Mouse (Mus musculus): ENCODE measurements around the gene Hcls1. TPM values are rescaled to one million over a fixed set of nuclear protein-coding genes. Genes with fewer than 3 reads are reported as not detected.

The Hcls1 gene
- 2.3 and 3.3 TPM in 2 replicates for polyA plus RNA-seq (2012; rRNA removed)

GRCm38 (mm10) chr16:36934841-36935620 is at the start of gene Hcls1:
TSS of gene Hcls1 (plus strand) at chr16:36934983.
- H3K27ac ChIP-seq (ENCODE audit: insufficient read depth, low read length) = no peak within 1 kb of the TSS
- TF ChIP-seq POLR2A (IDR thresholded peaks at IDR 0.05; ENCODE audit: borderline replicate concordance, insufficient read depth, low read length) (no peak), CTCF (IDR thresholded peaks at IDR 0.05; ENCODE audit: borderline replicate concordance, insufficient read depth, low read depth, low read length) (no peak)
- 82% methylated on average over 7 of the region's 7 CpGs for WGBS

GRCm38 (mm10) chr16:36885912-36886311 is 48.9 kb upstream of the Hcls1 start:
- TF ChIP-seq CTCF (IDR thresholded peaks at IDR 0.05; ENCODE audit: borderline replicate concordance, insufficient read depth, low read depth, low read length) = no peak
- TF ChIP-seq POLR2A (IDR thresholded peaks at IDR 0.05; ENCODE audit: borderline replicate concordance, insufficient read depth, low read length) = no peak
- no peak overlapping the region for H3K27ac ChIP-seq (ENCODE audit: insufficient read depth, low read length)
- DNase-seq = no peak
- H3K4me1 ChIP-seq (ENCODE audit: control insufficient read depth, insufficient read depth, low read length) = peaks cover 9% of the 10 kb centered on the region
- H3K4me3 ChIP-seq (replicated peaks; ENCODE audit: insufficient read depth, low read depth, low read length) = no peak overlapping the region
- WGBS = 94% methylated on average over 11 of the region's 11 CpGs
- H3K27me3 ChIP-seq (ENCODE audit: control insufficient read depth, insufficient read depth, low read length) = no peaks in the 10 kb centered on the region

More at GRCm38 (mm10) chr16:36934841-36935620, at the start of gene Hcls1:
- H3K4me3 ChIP-seq (replicated peaks; ENCODE audit: insufficient read depth, low read depth, low read length) = no peak within 1 kb of the TSS
- H3K27me3 ChIP-seq (ENCODE audit: control insufficient read depth, insufficient read depth, low read length) = no peaks in the 10 kb centered on the region
- DNase-seq = no peak
- H3K4me1 ChIP-seq (ENCODE audit: control insufficient read depth, insufficient read depth, low read length) = no peaks in the 10 kb centered on the region

- Histone ChIP-seq H3K27ac (ENCODE audit: insufficient read depth, low read length) (no peak overlapping the region), H3K4me3 (replicated peaks; ENCODE audit: insufficient read depth, low read depth, low read length) (no peak overlapping the region), H3K27me3 (ENCODE audit: control insufficient read depth, insufficient read depth, low read length) (no peaks in the 10 kb centered on the region), H3K4me1 (ENCODE audit: control insufficient read depth, insufficient read depth, low read length) (peaks cover 9% of the 10 kb centered on the region)
- no peak for TF ChIP-seq POLR2A (IDR thresholded peaks at IDR 0.05; ENCODE audit: borderline replicate concordance, insufficient read depth, low read length)
- no peak for TF ChIP-seq CTCF (IDR thresholded peaks at IDR 0.05; ENCODE audit: borderline replicate concordance, insufficient read depth, low read depth, low read length)
- DNase-seq = no peak
- WGBS = 36% methylated on average over 5 of the region's 5 CpGs
These were observed 47.2 kb upstream of the Hcls1 start for GRCm38 (mm10) chr16:36887546-36887945.

- no peak for DNase-seq
- Histone ChIP-seq H3K4me1 (ENCODE audit: control insufficient read depth, insufficient read depth, low read length) (peaks cover 2% of the 10 kb centered on the region; the same call in 1 of the 2 replicates), H3K4me3 (replicated peaks; ENCODE audit: insufficient read depth, low read depth, low read length) (no peak overlapping the region), H3K27me3 (ENCODE audit: control insufficient read depth, insufficient read depth, low read length) (no peaks in the 10 kb centered on the region), H3K27ac (ENCODE audit: insufficient read depth, low read length) (no peak overlapping the region)
- 96% methylated on average over 3 of the region's 3 CpGs for WGBS
- TF ChIP-seq POLR2A (IDR thresholded peaks at IDR 0.05; ENCODE audit: borderline replicate concordance, insufficient read depth, low read length) (no peak), CTCF (IDR thresholded peaks at IDR 0.05; ENCODE audit: borderline replicate concordance, insufficient read depth, low read depth, low read length) (no peak)
These were observed 44.2 kb upstream of the Hcls1 start for GRCm38 (mm10) chr16:36890559-36890958.

GRCm38 (mm10) chr16:36891415-36891814 is 43.4 kb upstream of the Hcls1 start:
- H3K27ac ChIP-seq (ENCODE audit: insufficient read depth, low read length) = no peak overlapping the region
- no peak for TF ChIP-seq CTCF (IDR thresholded peaks at IDR 0.05; ENCODE audit: borderline replicate concordance, insufficient read depth, low read depth, low read length)
- TF ChIP-seq POLR2A (IDR thresholded peaks at IDR 0.05; ENCODE audit: borderline replicate concordance, insufficient read depth, low read length) = no peak
- no peak overlapping the region for H3K4me3 ChIP-seq (replicated peaks; ENCODE audit: insufficient read depth, low read depth, low read length)
- DNase-seq = no peak
- H3K27me3 ChIP-seq (ENCODE audit: control insufficient read depth, insufficient read depth, low read length) = no peaks in the 10 kb centered on the region
- H3K4me1 ChIP-seq (ENCODE audit: control insufficient read depth, insufficient read depth, low read length) = peaks cover 2% of the 10 kb centered on the region; the same call in 1 of the 2 replicates
- WGBS = 96% methylated on average over 4 of the region's 4 CpGs

- 91% methylated on average over 10 of the region's 10 CpGs for WGBS
- H3K27ac ChIP-seq (ENCODE audit: insufficient read depth, low read length) = no peak overlapping the region
- TF ChIP-seq POLR2A (IDR thresholded peaks at IDR 0.05; ENCODE audit: borderline replicate concordance, insufficient read depth, low read length) (no peak), CTCF (IDR thresholded peaks at IDR 0.05; ENCODE audit: borderline replicate concordance, insufficient read depth, low read depth, low read length) (no peak)
- H3K4me3 ChIP-seq (replicated peaks; ENCODE audit: insufficient read depth, low read depth, low read length) = no peak overlapping the region
- H3K4me1 ChIP-seq (ENCODE audit: control insufficient read depth, insufficient read depth, low read length) = no peaks in the 10 kb centered on the region
- H3K27me3 ChIP-seq (ENCODE audit: control insufficient read depth, insufficient read depth, low read length) = no peaks in the 10 kb centered on the region
- DNase-seq = no peak
These were observed 41.5 kb upstream of the Hcls1 start for GRCm38 (mm10) chr16:36893317-36893716.

GRCm38 (mm10) chr16:36896712-36897111 is 38.1 kb upstream of the Hcls1 start:
- TF ChIP-seq CTCF (IDR thresholded peaks at IDR 0.05; ENCODE audit: borderline replicate concordance, insufficient read depth, low read depth, low read length) = no peak
- TF ChIP-seq POLR2A (IDR thresholded peaks at IDR 0.05; ENCODE audit: borderline replicate concordance, insufficient read depth, low read length) = no peak
- H3K4me3 ChIP-seq (replicated peaks; ENCODE audit: insufficient read depth, low read depth, low read length) = no peak overlapping the region
- no peak for DNase-seq
- no peak overlapping the region for H3K27ac ChIP-seq (ENCODE audit: insufficient read depth, low read length)
- no peaks in the 10 kb centered on the region for H3K27me3 ChIP-seq (ENCODE audit: control insufficient read depth, insufficient read depth, low read length)
- H3K4me1 ChIP-seq (ENCODE audit: control insufficient read depth, insufficient read depth, low read length) = no peaks in the 10 kb centered on the region
- 97% methylated on average over 6 of the region's 6 CpGs for WGBS

- no peak for DNase-seq
- H3K27ac ChIP-seq (ENCODE audit: insufficient read depth, low read length) = no peak overlapping the region
- H3K4me1 ChIP-seq (ENCODE audit: control insufficient read depth, insufficient read depth, low read length) = no peaks in the 10 kb centered on the region
- whole genome bisulfite sequencing = 89% methylated on average over 5 of the region's 5 CpGs
- TF ChIP-seq CTCF (IDR thresholded peaks at IDR 0.05; ENCODE audit: borderline replicate concordance, insufficient read depth, low read depth, low read length) = no peak
- no peak for TF ChIP-seq POLR2A (IDR thresholded peaks at IDR 0.05; ENCODE audit: borderline replicate concordance, insufficient read depth, low read length)
- no peaks in the 10 kb centered on the region for H3K27me3 ChIP-seq (ENCODE audit: control insufficient read depth, insufficient read depth, low read length)
- H3K4me3 ChIP-seq (replicated peaks; ENCODE audit: insufficient read depth, low read depth, low read length) = no peak overlapping the region
These were observed 31.6 kb upstream of the Hcls1 start for GRCm38 (mm10) chr16:36903156-36903555.
